Mouse (Mus musculus): ENCODE measurements at regions not wholly inside any gene's neighbourhood (a gene's known extent, or its start where the extent isn't known, plus 50 kb on each side); places are given as distances from the start of the nearest gene placed in this dataset.

DNA sequence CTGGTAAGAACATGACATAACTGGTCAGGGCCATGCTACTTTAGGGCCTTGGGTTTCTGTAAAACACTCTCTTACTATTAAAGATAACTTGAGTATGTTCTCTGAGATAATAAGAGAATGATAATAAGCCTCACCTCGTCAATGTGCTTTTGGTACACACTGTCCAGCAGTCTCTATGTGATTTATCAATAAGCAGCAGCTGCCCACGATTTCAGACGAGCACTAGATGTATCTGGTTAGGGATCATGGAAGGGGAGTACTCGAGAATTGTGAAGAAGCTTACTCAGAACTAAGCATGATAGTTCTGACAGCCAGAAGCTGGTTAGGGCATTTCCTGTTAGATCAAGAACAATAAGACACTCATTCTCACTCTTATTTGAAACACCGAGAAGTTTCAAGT is 53.8 kb downstream of the Neurod6 start:
- ChIA-PET CTCF (no interaction called here), POLR2A (no interaction called here)

DNA sequence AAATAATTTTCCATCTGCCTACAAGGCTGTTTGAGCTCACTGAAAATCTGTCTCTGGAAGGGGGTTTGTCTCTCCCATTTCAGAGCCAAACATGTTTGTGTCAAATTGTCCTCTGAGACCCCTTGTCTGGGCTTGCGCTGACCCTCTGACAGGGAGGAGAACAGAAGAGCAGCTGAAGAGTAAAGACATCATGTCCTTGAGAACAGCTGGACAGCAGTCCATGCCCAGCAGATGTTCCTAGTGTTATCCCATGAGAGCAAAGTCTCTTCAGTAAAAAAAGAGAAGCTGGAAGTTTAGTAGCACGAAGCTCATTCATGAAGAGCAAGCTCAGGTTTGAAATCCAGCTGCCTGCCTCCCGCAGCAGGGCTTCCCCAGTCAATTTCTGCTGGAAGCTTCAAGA is 60.7 kb downstream of the Neurod6 start:
- CTCF ChIA-PET, result interaction anchor here in 1 of 4 experiments (1.9 kb wide), 1 partner anchor 101 kb away, joined by 4 read pairs; no protein-coding TSS in a partner anchor
- POLR2A ChIA-PET, result no interaction called here

DNA sequence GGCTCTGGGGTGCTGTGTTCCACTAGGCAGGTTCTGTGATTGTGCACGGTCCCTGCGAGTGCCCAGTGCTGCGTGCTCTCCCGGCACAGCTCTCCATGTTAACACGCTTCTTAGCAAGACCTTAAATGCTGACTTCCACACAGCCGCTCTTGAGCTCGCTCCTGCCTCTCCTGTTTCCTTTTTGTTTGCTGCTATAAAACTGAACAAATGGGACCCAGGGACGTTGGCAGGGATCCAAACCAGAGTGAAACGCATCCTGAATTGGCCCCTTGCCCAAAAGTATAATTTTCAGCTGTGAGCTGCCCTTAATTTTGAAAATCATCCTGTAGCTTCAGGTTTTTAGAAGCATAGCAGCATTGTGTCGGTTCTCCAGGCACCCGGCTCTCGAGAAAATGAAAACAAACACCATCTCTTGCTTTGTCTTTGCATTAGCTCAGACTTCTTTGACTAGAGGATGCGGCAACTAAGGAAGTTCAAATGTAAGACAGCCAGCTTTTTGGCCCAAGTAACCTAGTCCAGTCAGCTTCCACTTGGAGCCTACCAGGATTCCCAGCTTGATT is 63.1 kb downstream of the Neurod6 start:
- ChIA-PET CTCF (interaction anchor here in 2 of 4 experiments (0.6 kb wide), 3 partner anchors 98 to 644 kb away, joined by 3 read pairs; no protein-coding TSS in a partner anchor), POLR2A (no interaction called here)

DNA sequence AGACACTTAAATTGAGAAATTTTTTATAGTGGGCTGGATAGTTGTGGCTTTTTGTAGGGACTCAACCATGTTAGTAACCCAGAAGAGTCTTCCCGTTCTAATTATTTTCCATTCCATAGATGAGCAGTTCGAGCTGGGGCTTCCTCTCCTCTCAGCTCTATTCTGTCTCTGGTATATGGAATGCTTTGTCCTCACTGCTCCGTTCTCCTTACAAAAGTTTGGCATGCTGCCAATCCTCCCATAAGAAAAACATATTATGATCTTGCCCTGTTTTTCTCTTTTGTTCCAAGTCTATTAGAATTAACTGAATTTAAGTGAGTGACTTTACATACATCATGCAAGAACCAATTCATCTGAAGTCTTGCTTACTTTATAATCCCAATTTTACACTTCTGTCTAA is 70.7 kb downstream of the Neurod6 start:
- ChIA-PET POLR2A (no interaction called here), CTCF (no interaction called here)

- ChIA-PET POLR2A (no interaction called here), CTCF (no interaction called here)
These were observed 71.1 kb downstream of the Neurod6 start for GRCm38 (mm10) chr6:55609976-55610375.

DNA sequence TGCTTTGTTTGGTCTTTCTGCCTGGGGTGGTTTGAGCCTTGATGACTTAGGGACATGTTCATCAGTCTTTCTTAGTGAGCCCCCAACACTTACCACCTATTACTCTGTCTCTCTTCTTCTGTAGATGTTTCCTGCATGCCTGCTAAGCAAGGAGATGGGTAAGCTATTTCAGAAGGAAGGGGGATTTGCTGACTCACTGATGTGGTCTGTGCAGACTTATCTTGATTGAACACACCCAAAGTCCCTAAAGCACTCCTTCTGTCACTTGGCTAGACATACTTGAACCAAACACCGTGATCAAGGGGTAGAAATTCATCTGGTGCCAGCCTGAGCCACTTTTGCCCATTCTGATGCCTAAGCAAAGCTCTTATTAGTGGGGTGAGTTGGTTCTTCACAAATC is 72.0 kb downstream of the Neurod6 start:
- ChIA-PET POLR2A (no interaction called here), CTCF (no interaction called here)

GRCm38 (mm10) chr6:55597088-55597487 is 84.0 kb downstream of the Neurod6 start:
- CTCF ChIA-PET, result no interaction called here

DNA sequence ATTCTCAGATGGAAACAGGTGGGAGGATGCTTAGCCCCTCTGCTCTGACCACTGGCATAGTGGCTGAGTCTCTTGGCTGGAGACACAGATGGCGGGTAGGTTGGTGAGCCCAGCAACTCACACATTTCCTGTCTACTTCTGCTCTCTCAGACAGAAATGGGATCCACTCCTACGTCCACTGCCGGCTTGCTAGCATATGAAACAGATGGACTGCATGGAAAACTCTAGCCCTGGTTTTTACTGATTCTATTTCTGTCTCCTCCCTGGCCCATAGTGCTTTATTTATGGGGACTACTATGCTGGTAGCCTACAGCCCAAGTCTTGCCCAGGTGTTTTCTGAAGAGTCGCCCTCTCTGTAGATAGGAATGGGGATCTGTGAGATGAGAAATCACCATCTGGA is 88.9 kb downstream of the Neurod6 start:
- ChIA-PET CTCF (no interaction called here), POLR2A (no interaction called here)

More at GRCm38 (mm10) chr6:55597088-55597487, 84.0 kb downstream of the Neurod6 start:
- POLR2A ChIA-PET, result no interaction called here

DNA sequence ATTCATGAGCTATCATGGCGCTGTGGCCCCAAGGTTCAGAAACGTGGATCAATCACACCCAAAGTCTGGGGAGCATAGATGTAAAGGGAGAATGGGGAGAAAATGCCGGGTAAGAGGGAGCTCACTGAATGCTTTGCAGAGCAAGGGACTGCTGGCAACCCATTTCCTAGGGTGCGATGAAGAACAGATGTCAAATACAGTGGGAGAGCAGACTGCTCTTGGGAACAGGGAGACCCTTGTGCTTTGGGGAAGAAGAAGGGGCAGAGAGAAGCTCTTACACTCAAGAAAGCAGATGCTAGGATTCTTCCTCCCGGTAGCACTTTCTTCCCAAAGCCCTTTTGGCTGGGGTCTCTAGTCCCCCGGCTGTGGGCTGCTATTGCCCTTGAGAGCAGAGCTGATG is 100.0 kb downstream of the Neurod6 start:
- ChIA-PET CTCF (no interaction called here), POLR2A (no interaction called here)

DNA sequence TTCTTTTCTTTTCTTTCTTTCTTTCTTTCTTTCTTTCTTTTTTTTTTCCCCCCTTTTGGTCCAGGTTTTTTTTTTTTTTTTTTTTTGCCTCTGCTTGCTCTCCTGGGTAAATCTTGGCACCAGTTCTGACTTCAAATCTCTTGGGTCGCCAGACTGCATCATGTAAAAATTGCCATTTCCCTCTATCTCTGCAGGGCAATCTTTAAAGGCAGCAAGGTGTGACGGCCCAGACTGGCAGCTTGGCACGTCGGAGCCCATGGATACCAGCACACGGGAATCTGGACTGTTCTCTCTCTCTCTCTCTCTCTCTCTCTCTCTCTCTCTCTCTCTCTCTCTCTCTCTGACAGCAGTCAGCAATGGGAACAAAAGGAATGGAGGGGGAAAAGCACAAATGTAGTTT is 101.0 kb downstream of the Neurod6 start:
- CTCF ChIA-PET, result interaction anchor here in 1 of 4 experiments (0.7 kb wide), 1 partner anchor 584 kb away, joined by 10 read pairs; no protein-coding TSS in a partner anchor
- POLR2A ChIA-PET, result interaction anchor here in 1 of 4 experiments (0.6 kb wide), 1 partner anchor 13 kb away, joined by 3 read pairs; no protein-coding TSS in a partner anchor

- ChIA-PET POLR2A (interaction anchor here in 1 of 4 experiments (0.6 kb wide), 1 partner anchor 14 kb away, joined by 3 read pairs; no protein-coding TSS in a partner anchor), CTCF (interaction anchor here in 2 of 4 experiments (0.5 to 0.7 kb wide), 2 partner anchors 29 to 585 kb away, joined by 3 to 10 read pairs; no protein-coding TSS in a partner anchor)
These were observed 101.5 kb downstream of the Neurod6 start for GRCm38 (mm10) chr6:55579611-55580010.

DNA sequence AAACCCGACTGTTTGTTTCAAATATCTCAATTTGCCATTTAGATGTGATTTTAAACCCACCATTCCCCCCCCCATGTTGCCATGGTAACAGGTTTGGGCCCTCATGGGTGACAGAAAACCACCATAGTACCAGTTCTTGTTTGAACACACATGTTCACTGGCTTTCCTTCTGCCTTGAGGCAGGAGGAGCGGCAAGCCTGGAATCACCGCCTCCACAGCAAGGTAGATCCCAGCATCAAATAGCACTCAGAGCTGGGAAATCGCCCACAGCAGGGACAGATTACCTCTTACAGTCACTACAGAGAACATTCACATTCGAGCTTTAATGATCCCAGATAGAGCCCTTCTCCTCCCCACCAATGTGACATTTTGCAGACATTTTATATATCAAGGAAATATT is 102.0 kb downstream of the Neurod6 start:
- POLR2A ChIA-PET, result no interaction called here
- CTCF ChIA-PET, result interaction anchor here in 1 of 4 experiments (0.5 kb wide), 1 partner anchor 28 kb away, joined by 3 read pairs; no protein-coding TSS in a partner anchor

GRCm38 (mm10) chr6:55578051-55578450 is 103.0 kb downstream of the Neurod6 start:
- ChIA-PET CTCF (no interaction called here), POLR2A (no interaction called here)

DNA sequence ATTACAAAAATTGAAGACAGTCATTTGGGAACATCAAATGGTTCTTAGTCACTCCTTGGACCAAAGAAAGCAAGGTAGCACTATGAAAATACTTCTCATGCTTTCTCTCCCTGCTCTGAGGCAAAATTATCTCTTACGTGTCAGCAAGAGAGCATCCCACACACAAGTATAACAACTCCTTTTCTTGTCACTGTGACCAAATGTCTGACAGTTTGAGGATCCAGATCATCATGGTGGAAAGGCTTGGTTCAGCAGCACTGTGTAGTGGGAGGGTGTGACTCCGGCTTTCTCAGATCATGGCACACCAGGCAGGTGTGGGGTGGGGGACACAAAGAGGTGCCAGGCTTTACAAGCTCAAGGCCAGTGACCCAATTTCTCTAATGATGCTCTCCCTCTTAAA is 113.5 kb downstream of the Neurod6 start:
- ChIA-PET POLR2A (no interaction called here), CTCF (no interaction called here)

GRCm38 (mm10) chr6:55565260-55566209 is 113.8 kb downstream of the Adcyap1r1 start:
- ChIA-PET CTCF (interaction anchor here in 1 of 4 experiments (1.4 kb wide), 1 partner anchor 45 kb away, joined by 3 read pairs; no protein-coding TSS in a partner anchor), POLR2A (interaction anchor here in 1 of 4 experiments (0.6 kb wide), 1 partner anchor 307 kb away, joined by 3 read pairs; no protein-coding TSS in a partner anchor)

- ChIA-PET CTCF (interaction anchor here in 2 of 4 experiments (0.5 to 0.7 kb wide), 3 partner anchors 41 to 429 kb away, joined by 3 read pairs; no protein-coding TSS in a partner anchor), POLR2A (no interaction called here)
These were observed 108.8 kb downstream of the Adcyap1r1 start for GRCm38 (mm10) chr6:55560606-55561005.

DNA sequence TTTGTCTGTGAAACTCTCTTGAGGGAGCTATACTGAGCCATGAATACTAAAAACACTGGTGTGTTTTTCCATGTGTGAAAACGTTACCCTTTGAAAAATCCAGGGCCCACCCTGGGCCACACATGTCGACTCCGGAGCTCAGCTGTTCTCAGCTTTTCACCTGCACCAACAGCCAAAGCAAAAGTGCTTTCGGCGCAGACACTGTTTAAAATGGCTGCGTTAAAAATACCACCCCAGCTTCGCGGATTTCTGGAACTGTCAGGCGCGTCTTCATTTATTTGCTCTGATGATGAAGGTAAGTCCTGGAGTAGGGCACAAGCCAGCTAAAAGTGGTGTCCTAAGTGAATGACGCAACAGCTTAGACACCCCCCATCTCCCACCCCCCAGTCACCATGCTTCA is 108.0 kb downstream of the Adcyap1r1 start:
- CTCF ChIA-PET, result interaction anchor here in 1 of 4 experiments (0.7 kb wide), 1 partner anchor 459 kb away, joined by 3 read pairs; no protein-coding TSS in a partner anchor
- POLR2A ChIA-PET, result no interaction called here
